21 mouse cellular contexts compared by ENCODE assay signal in the genomic region with DNA sequence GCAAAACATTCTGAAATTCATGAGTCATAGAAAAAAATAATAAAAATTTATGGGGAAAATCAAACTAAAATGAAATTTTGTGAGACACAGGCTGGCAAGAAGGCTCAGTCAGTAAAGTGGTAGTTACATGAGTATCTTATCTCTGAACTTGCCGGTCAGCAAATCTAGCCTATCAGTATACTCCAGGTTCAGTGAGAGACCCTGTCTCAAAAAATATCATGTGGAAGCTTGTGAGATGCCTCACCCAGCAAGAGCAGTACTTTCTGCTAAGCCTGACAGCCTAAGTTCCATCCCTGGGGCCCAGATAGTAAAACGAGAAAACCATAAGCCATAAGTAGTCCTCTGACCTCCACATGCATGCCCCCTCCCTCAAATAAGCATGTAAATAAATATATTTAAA. TPM values are rescaled to one million over a fixed set of nuclear protein-coding genes. Genes with fewer than 3 reads are reported as not detected.
DNase-seq lines count a peak whose midpoint lies in the region; ATAC-seq and TF ChIP-seq lines count a peak whose summit lies in the region.
"Had no signal": no experiment of that assay in that cellular context is flagged by ENCODE, and none has a peak within 500 bp of the region (broad histone marks: within the 10 kb centered on the region; RNA-seq: fewer than 3 reads in every experiment).

No protein-coding gene starts in this region.

- intact Hi-C loops in gastrocnemius, adult 2 months (cut with DNase I): loop anchor here (5.0 kb wide), 1 partner anchor 42 kb away; the partner anchor contains the start of gene Rab10

- peaks cover 28% of the 10 kb centered on the region for H3K36me3 ChIP-seq in liver, embryonic 13.5 days
- H3K36me3 ChIP-seq in hindbrain, embryonic 11.5 days (ENCODE audit: control insufficient read depth, insufficient read depth, low read length): no peaks in the 10 kb centered on the region

- H3K27ac ChIP-seq in gastrocnemius, adult 2 months: peak overlapping the region; percentile 75
- H3K27ac ChIP-seq in liver, embryonic 13.5 days: no peak overlapping the region
- H3K27ac ChIP-seq in hindbrain, embryonic 11.5 days (ENCODE audit: low read depth, low read length): no peak overlapping the region
- H3K27ac ChIP-seq: embryonic facial prominence, embryonic 10.5 days; embryonic facial prominence, embryonic 12.5 days; forebrain, embryonic 13.5 days; forebrain, embryonic 15.5 days had no signal

- H3K9me3 ChIP-seq in liver, embryonic 13.5 days (replicated peaks): no peaks in the 10 kb centered on the region
- H3K9me3 ChIP-seq in hindbrain, embryonic 11.5 days (ENCODE audit: control insufficient read depth, low read length): peaks cover 1% of the 10 kb centered on the region; the same call in 1 of the 2 replicates
- H3K9me3 ChIP-seq: embryonic facial prominence, embryonic 10.5 days; embryonic facial prominence, embryonic 12.5 days; forebrain, embryonic 15.5 days had no signal

- no peak for TF ChIP-seq CTCF in gastrocnemius, adult 2 months (IDR thresholded peaks at IDR 0.05)

- no peak for DNase-seq in gastrocnemius, adult 2 months
- no peak for DNase-seq in gastrocnemius, adult 8-10 months (ENCODE audit: low spot score in 2 of 2)
- no peak for DNase-seq in liver, embryonic 13.5 days
- no peak for DNase-seq in liver
- no peak for DNase-seq in hindbrain, embryonic 11.5 days (ENCODE audit: low spot score)
- DNase-seq: adrenal gland, adult 8-10 months; adrenal gland, postnatal 14 days; adrenal gland, postnatal 36 days; B cell, adult 2 months; cerebellum, adult 11-12 months; cerebellum, adult 2 months; cerebellum, adult 9-10 months; cerebellum, postnatal 10 days; cerebellum, postnatal 25 days; forebrain, postnatal 0 days had no signal

- no peak overlapping the region for H3K4me3 ChIP-seq in gastrocnemius, adult 2 months
- H3K4me3 ChIP-seq in liver, embryonic 13.5 days (replicated peaks): no peak overlapping the region
- no peak overlapping the region for H3K4me3 ChIP-seq in hindbrain, embryonic 11.5 days (ENCODE audit: low read depth, low read length)
- H3K4me3 ChIP-seq: embryonic facial prominence, embryonic 10.5 days; embryonic facial prominence, embryonic 12.5 days; forebrain, embryonic 13.5 days; forebrain, embryonic 15.5 days had no signal

- peak; percentile 45; the same call in 1 of the 2 replicates for ATAC-seq in liver, embryonic 13.5 days (ENCODE audit: low read depth)
- no peak for ATAC-seq in hindbrain, embryonic 11.5 days (ENCODE audit: low FRiP score)
- ATAC-seq: forebrain, embryonic 13.5 days; forebrain, embryonic 15.5 days; forebrain, postnatal 0 days; Patski had no signal

- H3K27me3 ChIP-seq in liver, embryonic 13.5 days: no peaks in the 10 kb centered on the region
- H3K27me3 ChIP-seq in hindbrain, embryonic 11.5 days (ENCODE audit: control insufficient read depth, insufficient read depth, low read length): no peaks in the 10 kb centered on the region
- H3K27me3 ChIP-seq: CH12.LX; embryonic facial prominence, embryonic 12.5 days; forebrain, embryonic 13.5 days; forebrain, embryonic 15.5 days; Patski had no signal

- no peak overlapping the region for H3K4me2 ChIP-seq in liver, embryonic 13.5 days
- no peak overlapping the region for H3K4me2 ChIP-seq in hindbrain, embryonic 11.5 days (replicated peaks; ENCODE audit: low read depth, low read length)
- H3K4me2 ChIP-seq: embryonic facial prominence, embryonic 12.5 days; forebrain, embryonic 13.5 days; forebrain, embryonic 15.5 days had no signal

- peaks cover 37% of the 10 kb centered on the region for H3K4me1 ChIP-seq in liver, embryonic 13.5 days (replicated peaks)
- no peaks in the 10 kb centered on the region for H3K4me1 ChIP-seq in hindbrain, embryonic 11.5 days (replicated peaks; ENCODE audit: control insufficient read depth, insufficient read depth, low read length)
- H3K4me1 ChIP-seq: embryonic facial prominence, embryonic 10.5 days; embryonic facial prominence, embryonic 12.5 days; forebrain, embryonic 13.5 days; forebrain, embryonic 15.5 days had no signal

- WGBS in liver, embryonic 13.5 days (ENCODE audit: insufficient replicate concordance): 52% methylated on average over 2 of the region's 2 CpGs
- 96% methylated on average over 2 of the region's 2 CpGs for WGBS in hindbrain, embryonic 11.5 days

- no peak overlapping the region for H3K9ac ChIP-seq in liver, embryonic 13.5 days
- no peak overlapping the region for H3K9ac ChIP-seq in hindbrain, embryonic 11.5 days (ENCODE audit: low read depth, low read length)
- H3K9ac ChIP-seq: embryonic facial prominence, embryonic 12.5 days; forebrain, embryonic 13.5 days; forebrain, embryonic 15.5 days; forebrain, postnatal 0 days had no signal

RNA-seq across cellular contexts. Expression of gene Rab10, which starts 44.6 kb away (rescaled TPM):
- 100 to 1,000 TPM; 272 to 301 TPM for total RNA-seq in gastrocnemius, adult 2 months (2021)
- total RNA-seq in gastrocnemius, adult 8-10 months (2022): 100 to 1,000 TPM; 283 to 320 (median 303) TPM
- 47.9 and 57.3 TPM in 2 replicates for polyA plus RNA-seq in liver, embryonic 13.5 days (2015; fragmentation: Nextera tagmentation; extraction: Ambion mirVana)
- polyA plus RNA-seq in hindbrain, embryonic 11.5 days (2014; fragmentation: Nextera tagmentation; extraction: Ambion mirVana): 120 and 127 TPM in 2 replicates
